Mouse (Mus musculus) forebrain, embryonic 10.5 days (tissue): ENCODE measurements at regions not wholly inside any gene's neighbourhood (a gene's known extent, or its start where the extent isn't known, plus 50 kb on each side); places are given as distances from the start of the nearest gene placed in this dataset.
"Not testable (repeated sequence)": the region's sequence is repeated elsewhere in the genome, so short reads cannot be mapped to it uniquely, and the experiment has no call there.

Experiments
- DNase-seq: peaks from one replicate; pipeline ENCODE4 v3.0.0-alpha.2; 2017; ENCODE audit warnings: low spot score; ENCODE audit errors: extremely low spot score
- H3K27ac ChIP-seq: fragments of 300-500 bp; sonication (generic); 2 replicates; pipeline ENCODE4 v1.5.1; 2016; ENCODE audit warnings: mild to moderate bottlenecking
- H3K27me3 ChIP-seq: fragments of 300-500 bp; sonication (generic); 2 replicates; pipeline ENCODE4 v1.6.1; 2016; ENCODE audit warnings: mild to moderate bottlenecking; ENCODE audit not compliant: poor library complexity, severe bottlenecking
- H3K36me3 ChIP-seq: fragments of 300-500 bp; sonication (generic); replicated peaks from 2 replicates; pipeline ENCODE4 v1.6.1; 2016; ENCODE audit warnings: mild to moderate bottlenecking, moderate library complexity
- H3K4me1 ChIP-seq: fragments of 300-500 bp; sonication (generic); 2 replicates; pipeline ENCODE4 v1.6.1; 2016
- H3K4me3 ChIP-seq: fragments of 300-500 bp; sonication (generic); 2 replicates; pipeline ENCODE4 v1.5.1; 2016; ENCODE audit warnings: mild to moderate bottlenecking, moderate library complexity
- H3K9me3 ChIP-seq: fragments of 300-500 bp; sonication (generic); 2 replicates; pipeline ENCODE4 v1.6.1; 2016; ENCODE audit warnings: mild to moderate bottlenecking, moderate library complexity
- WGBS: fragments of 180-500 bp; shearing (Covaris S2); methylation state at CpG from one replicate; pipeline ENCODE4 v1.1.7; 2016; 5-methylcytosine and 5-hydroxymethylcytosine counted together

- H3K27me3 ChIP-seq = no peaks in the 10 kb centered on the region
- H3K27ac ChIP-seq = no peak overlapping the region
- DNase-seq = no peak
- WGBS = 82% methylated on average over 6 of the region's 6 CpGs
- H3K4me1 ChIP-seq = peaks cover 9% of the 10 kb centered on the region
- H3K36me3 ChIP-seq = no peaks in the 10 kb centered on the region
- no peak overlapping the region for H3K4me3 ChIP-seq
- no peaks in the 10 kb centered on the region for H3K9me3 ChIP-seq
Measured at GRCm38 (mm10) chr13:52138331-52138945, 292.0 kb downstream of the Gadd45g start.

- Histone ChIP-seq H3K27me3 (no peaks in the 10 kb centered on the region), H3K27ac (no peak overlapping the region), H3K9me3 (no peaks in the 10 kb centered on the region), H3K4me3 (no peak overlapping the region), H3K36me3 (no peaks in the 10 kb centered on the region), H3K4me1 (peaks cover 9% of the 10 kb centered on the region)
- no peak for DNase-seq
- WGBS = 38% methylated on average over 15 of the region's 15 CpGs
Measured at GRCm38 (mm10) chr13:52139140-52139809, 292.8 kb downstream of the Gadd45g start.

GRCm38 (mm10) chr13:52140221-52140620 lies 293.7 kb downstream of the Gadd45g start:
- Histone ChIP-seq H3K27me3 (no peaks in the 10 kb centered on the region), H3K9me3 (peaks cover 2% of the 10 kb centered on the region; the same call in 1 of the 2 replicates), H3K27ac (no peak overlapping the region), H3K36me3 (no peaks in the 10 kb centered on the region), H3K4me3 (no peak overlapping the region), H3K4me1 (peaks cover 9% of the 10 kb centered on the region)
- WGBS = 85% methylated on average over 6 of the region's 6 CpGs
- DNase-seq = no peak

GRCm38 (mm10) chr13:52144066-52144465 lies 297.6 kb downstream of the Gadd45g start:
- H3K27ac ChIP-seq, H3K36me3 ChIP-seq, DNase-seq, H3K4me3 ChIP-seq, H3K4me1 ChIP-seq, H3K27me3 ChIP-seq: not testable (repeated sequence)
- peaks cover 11% of the 10 kb centered on the region; the same call in 1 of the 2 replicates for H3K9me3 ChIP-seq
- 84% methylated on average over 1 of the region's 1 CpGs for WGBS

- 87% methylated on average over 5 of the region's 5 CpGs for WGBS
- DNase-seq = no peak
- Histone ChIP-seq H3K4me3 (no peak overlapping the region), H3K27me3 (no peaks in the 10 kb centered on the region), H3K36me3 (no peaks in the 10 kb centered on the region), H3K4me1 (no peaks in the 10 kb centered on the region), H3K9me3 (peaks cover 11% of the 10 kb centered on the region; the same call in 1 of the 2 replicates), H3K27ac (no peak overlapping the region)
Measured at GRCm38 (mm10) chr13:52145926-52146325, 299.4 kb downstream of the Gadd45g start.

GRCm38 (mm10) chr13:52150281-52150680 lies 303.8 kb downstream of the Gadd45g start:
- H3K4me3 ChIP-seq = no peak overlapping the region
- H3K27me3 ChIP-seq = no peaks in the 10 kb centered on the region

GRCm38 (mm10) chr13:52151777-52152176 lies 305.3 kb downstream of the Gadd45g start:
- Histone ChIP-seq H3K36me3 (no peaks in the 10 kb centered on the region), H3K9me3 (no peaks in the 10 kb centered on the region), H3K4me1 (peaks cover 22% of the 10 kb centered on the region), H3K27ac (no peak overlapping the region), H3K4me3 (no peak overlapping the region), H3K27me3 (no peaks in the 10 kb centered on the region)
- no peak for DNase-seq
- WGBS = 80% methylated on average over 11 of the region's 11 CpGs

More at GRCm38 (mm10) chr13:52150281-52150680, 303.8 kb downstream of the Gadd45g start:
- Histone ChIP-seq H3K36me3 (no peaks in the 10 kb centered on the region), H3K4me1 (peaks cover 22% of the 10 kb centered on the region), H3K9me3 (peaks cover 8% of the 10 kb centered on the region; the same call in 1 of the 2 replicates), H3K27ac (no peak overlapping the region)
- DNase-seq = no peak
- WGBS = 92% methylated on average over 8 of the region's 8 CpGs

GRCm38 (mm10) chr13:52152221-52152620 lies 305.7 kb downstream of the Gadd45g start:
- H3K4me3 ChIP-seq = no peak overlapping the region
- H3K27me3 ChIP-seq = no peaks in the 10 kb centered on the region
- H3K27ac ChIP-seq = no peak overlapping the region
- 73% methylated on average over 4 of the region's 4 CpGs for WGBS
- DNase-seq = no peak
- H3K36me3 ChIP-seq = no peaks in the 10 kb centered on the region
- H3K9me3 ChIP-seq = no peaks in the 10 kb centered on the region
- peaks cover 22% of the 10 kb centered on the region for H3K4me1 ChIP-seq

- Histone ChIP-seq H3K9me3 (no peaks in the 10 kb centered on the region), H3K27me3 (no peaks in the 10 kb centered on the region), H3K4me3 (no peak overlapping the region), H3K27ac (no peak overlapping the region), H3K4me1 (peaks cover 22% of the 10 kb centered on the region), H3K36me3 (no peaks in the 10 kb centered on the region)
- WGBS = 89% methylated on average over 4 of the region's 4 CpGs
- DNase-seq = no peak
Measured at GRCm38 (mm10) chr13:52153030-52153429, 306.6 kb downstream of the Gadd45g start.

- Histone ChIP-seq H3K9me3 (no peaks in the 10 kb centered on the region), H3K27ac (no peak overlapping the region), H3K27me3 (no peaks in the 10 kb centered on the region), H3K4me3 (no peak overlapping the region), H3K4me1 (peaks cover 22% of the 10 kb centered on the region), H3K36me3 (no peaks in the 10 kb centered on the region)
- DNase-seq = no peak
- 68% methylated on average over 4 of the region's 4 CpGs for whole genome bisulfite sequencing
Measured at GRCm38 (mm10) chr13:52153576-52153975, 307.1 kb downstream of the Gadd45g start.

GRCm38 (mm10) chr13:52154111-52154843 lies 307.8 kb downstream of the Gadd45g start:
- Histone ChIP-seq H3K27me3 (no peaks in the 10 kb centered on the region), H3K9me3 (no peaks in the 10 kb centered on the region), H3K4me1 (peaks cover 22% of the 10 kb centered on the region), H3K36me3 (no peaks in the 10 kb centered on the region), H3K4me3 (no peak overlapping the region), H3K27ac (no peak overlapping the region)
- no peak for DNase-seq
- WGBS = 76% methylated on average over 5 of the region's 5 CpGs

GRCm38 (mm10) chr13:52154844-52155587 lies 308.5 kb downstream of the Gadd45g start:
- Histone ChIP-seq H3K27ac (no peak overlapping the region), H3K36me3 (no peaks in the 10 kb centered on the region), H3K4me1 (peaks cover 22% of the 10 kb centered on the region), H3K4me3 (no peak overlapping the region), H3K9me3 (no peaks in the 10 kb centered on the region), H3K27me3 (no peaks in the 10 kb centered on the region)
- no peak for DNase-seq
- 80% methylated on average over 14 of the region's 14 CpGs for WGBS
